Mouse (Mus musculus): Measurements from ENCODE around the gene Neurod2. TPM values are rescaled to one million over a fixed set of nuclear protein-coding genes. Genes with fewer than 3 reads are reported as not detected.

Neurod2 gene
- total and polyA plus RNA-seq, 2 experiments: not detected

- Histone ChIP-seq H3K27ac (replicated peaks; ENCODE audit: insufficient read depth, low read depth, low read length) (no peak overlapping the region), H3K9ac (ENCODE audit: low read depth, low read length) (no peak overlapping the region), H3K79me2 (ENCODE audit: control insufficient read depth, insufficient read depth, low read length) (no peaks in the 10 kb centered on the region), H3K4me1 (ENCODE audit: control insufficient read depth, insufficient read depth, low read length) (no peaks in the 10 kb centered on the region), H3K4me3 (ENCODE audit: insufficient read depth, low read depth, low read length) (no peak overlapping the region), H3K27me3 (ENCODE audit: control insufficient read depth, insufficient read depth, low read length) (peaks cover 41% of the 10 kb centered on the region), H3K36me3 (ENCODE audit: control insufficient read depth, insufficient read depth, low read length) (no peaks in the 10 kb centered on the region)
- TF ChIP-seq CTCF (IDR thresholded peaks at IDR 0.05; ENCODE audit: low read depth, low read length) (no peak), POLR2A (IDR thresholded peaks at IDR 0.05; ENCODE audit: extremely low read depth, insufficient read depth, low read length) (no peak)
- WGBS: 12% methylated on average over 14 of the region's 14 CpGs
- DNase-seq (ENCODE audit: extremely low read depth, low read depth, low spot score): no peak
These were observed 4.1 kb downstream of the Neurod2 start for GRCm38 (mm10) chr11:98325191-98325820.

DNA sequence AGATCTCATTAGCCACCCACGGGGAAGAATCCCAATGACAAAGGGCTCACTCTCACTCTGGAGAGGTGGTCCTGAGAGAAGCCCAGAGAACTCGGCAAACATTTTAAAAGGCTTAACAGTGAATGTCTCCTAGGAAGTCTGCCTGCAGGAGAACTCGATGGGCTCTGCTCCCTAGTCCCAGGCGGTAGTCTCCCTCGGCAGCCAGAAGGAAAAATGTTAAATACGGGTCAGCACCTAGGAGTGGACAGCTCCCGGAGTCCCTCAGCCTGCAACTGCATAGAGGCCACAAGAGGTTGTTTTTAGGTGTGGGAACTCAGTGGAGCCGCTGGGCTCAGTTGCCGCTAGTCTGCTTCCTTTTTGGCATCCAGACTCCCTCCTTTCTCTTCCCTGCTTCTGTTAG lies 5.5 kb downstream of the Neurod2 start:
- no peak overlapping the region for H3K9ac ChIP-seq (ENCODE audit: low read depth, low read length)
- WGBS: 3% methylated on average over 9 of the region's 9 CpGs
- no peak overlapping the region for H3K27ac ChIP-seq (replicated peaks; ENCODE audit: insufficient read depth, low read depth, low read length)
- H3K27me3 ChIP-seq (ENCODE audit: control insufficient read depth, insufficient read depth, low read length): peaks cover 37% of the 10 kb centered on the region
- no peaks in the 10 kb centered on the region for H3K4me1 ChIP-seq (ENCODE audit: control insufficient read depth, insufficient read depth, low read length)
- H3K4me3 ChIP-seq (ENCODE audit: insufficient read depth, low read depth, low read length): no peak overlapping the region
- no peaks in the 10 kb centered on the region for H3K79me2 ChIP-seq (ENCODE audit: control insufficient read depth, insufficient read depth, low read length)
- no peak for DNase-seq (ENCODE audit: extremely low read depth, low read depth, low spot score)
- no peak for TF ChIP-seq POLR2A (IDR thresholded peaks at IDR 0.05; ENCODE audit: extremely low read depth, insufficient read depth, low read length)
- 0 out of 2 replicates have a peak, but pooled peaks have one; percentile 4 for TF ChIP-seq CTCF (IDR thresholded peaks at IDR 0.05; ENCODE audit: low read depth, low read length)
- no peaks in the 10 kb centered on the region for H3K36me3 ChIP-seq (ENCODE audit: control insufficient read depth, insufficient read depth, low read length)

DNA sequence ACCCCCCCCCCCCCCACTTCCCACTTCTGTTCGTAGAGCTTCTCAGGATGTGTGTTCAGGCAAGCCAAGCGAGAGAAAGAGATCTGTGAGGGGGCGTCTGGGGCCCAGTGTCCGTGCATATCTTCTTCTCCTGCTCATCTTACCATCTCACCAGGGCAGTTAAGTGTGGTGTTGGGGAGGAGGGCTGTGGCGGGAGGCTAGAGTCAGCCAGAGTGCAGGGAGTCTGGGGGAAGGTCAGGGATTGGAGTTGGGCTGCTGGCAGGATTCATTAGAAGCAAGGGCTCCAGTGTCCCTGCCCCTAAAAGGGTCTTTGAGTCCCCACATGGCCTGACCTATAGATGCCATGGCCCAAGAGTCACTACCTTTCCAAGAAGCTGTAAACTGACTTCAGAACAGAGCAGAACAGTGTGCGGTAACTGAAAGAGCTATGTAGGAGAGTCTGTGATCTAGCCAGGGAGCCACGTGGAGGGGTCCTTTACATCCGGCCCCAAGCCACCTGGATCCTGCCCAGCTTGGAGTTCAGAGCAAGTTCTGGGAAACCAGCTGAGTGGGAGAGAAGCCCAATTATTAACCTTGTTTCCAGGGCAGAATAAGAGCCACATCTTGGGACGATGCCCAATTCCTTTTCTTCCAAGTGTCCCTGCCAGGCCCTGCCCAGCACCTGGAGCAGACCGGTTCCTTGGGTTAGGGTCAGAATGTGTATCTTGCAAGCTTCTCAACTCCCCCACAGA lies 6.1 kb downstream of the Neurod2 start:
- no peak overlapping the region for H3K27ac ChIP-seq (replicated peaks; ENCODE audit: insufficient read depth, low read depth, low read length)
- no peak for TF ChIP-seq POLR2A (IDR thresholded peaks at IDR 0.05; ENCODE audit: extremely low read depth, insufficient read depth, low read length)
- TF ChIP-seq CTCF (IDR thresholded peaks at IDR 0.05; ENCODE audit: low read depth, low read length): no peak
- no peak for DNase-seq (ENCODE audit: extremely low read depth, low read depth, low spot score)
- no peak overlapping the region for H3K9ac ChIP-seq (ENCODE audit: low read depth, low read length)
- no peaks in the 10 kb centered on the region for H3K79me2 ChIP-seq (ENCODE audit: control insufficient read depth, insufficient read depth, low read length)
- WGBS: 11% methylated on average over 10 of the region's 10 CpGs
- H3K36me3 ChIP-seq (ENCODE audit: control insufficient read depth, insufficient read depth, low read length): no peaks in the 10 kb centered on the region
- H3K4me3 ChIP-seq (ENCODE audit: insufficient read depth, low read depth, low read length): no peak overlapping the region
- H3K27me3 ChIP-seq (ENCODE audit: control insufficient read depth, insufficient read depth, low read length): peaks cover 39% of the 10 kb centered on the region
- no peaks in the 10 kb centered on the region for H3K4me1 ChIP-seq (ENCODE audit: control insufficient read depth, insufficient read depth, low read length)

GRCm38 (mm10) chr11:98322159-98322558 lies 7.3 kb downstream of the Neurod2 start:
- H3K4me1 ChIP-seq (ENCODE audit: control insufficient read depth, insufficient read depth, low read length): no peaks in the 10 kb centered on the region
- TF ChIP-seq POLR2A (IDR thresholded peaks at IDR 0.05; ENCODE audit: extremely low read depth, insufficient read depth, low read length): no peak
- no peak for TF ChIP-seq CTCF (IDR thresholded peaks at IDR 0.05; ENCODE audit: low read depth, low read length)
- no peaks in the 10 kb centered on the region for H3K79me2 ChIP-seq (ENCODE audit: control insufficient read depth, insufficient read depth, low read length)
- no peaks in the 10 kb centered on the region for H3K36me3 ChIP-seq (ENCODE audit: control insufficient read depth, insufficient read depth, low read length)
- no peak overlapping the region for H3K9ac ChIP-seq (ENCODE audit: low read depth, low read length)
- WGBS: 13% methylated on average over 1 of the region's 1 CpGs
- no peak overlapping the region for H3K27ac ChIP-seq (replicated peaks; ENCODE audit: insufficient read depth, low read depth, low read length)
- DNase-seq (ENCODE audit: extremely low read depth, low read depth, low spot score): no peak
- H3K4me3 ChIP-seq (ENCODE audit: insufficient read depth, low read depth, low read length): no peak overlapping the region
- peaks cover 29% of the 10 kb centered on the region for H3K27me3 ChIP-seq (ENCODE audit: control insufficient read depth, insufficient read depth, low read length)

DNA sequence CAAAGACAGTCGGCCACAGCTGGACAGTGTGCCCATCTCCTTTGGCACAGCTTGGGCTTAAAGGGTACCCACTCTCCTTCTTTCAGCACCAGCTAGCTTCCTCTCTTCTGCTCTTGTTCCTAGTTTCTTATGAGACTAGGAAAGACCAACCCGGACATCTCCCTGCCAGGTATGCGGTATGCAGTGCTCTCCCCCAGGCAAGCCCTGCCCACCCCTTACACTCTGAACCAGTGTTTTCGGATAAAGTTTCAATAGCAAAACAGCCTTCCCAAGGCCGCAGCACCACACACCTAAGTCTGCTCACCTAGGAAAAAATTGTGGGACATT lies 7.8 kb downstream of the Neurod2 start:
- Histone ChIP-seq H3K9ac (ENCODE audit: low read depth, low read length) (no peak overlapping the region), H3K36me3 (ENCODE audit: control insufficient read depth, insufficient read depth, low read length) (no peaks in the 10 kb centered on the region), H3K79me2 (ENCODE audit: control insufficient read depth, insufficient read depth, low read length) (no peaks in the 10 kb centered on the region), H3K4me3 (ENCODE audit: insufficient read depth, low read depth, low read length) (no peak overlapping the region), H3K27me3 (ENCODE audit: control insufficient read depth, insufficient read depth, low read length) (peaks cover 27% of the 10 kb centered on the region), H3K27ac (replicated peaks; ENCODE audit: insufficient read depth, low read depth, low read length) (no peak overlapping the region), H3K4me1 (ENCODE audit: control insufficient read depth, insufficient read depth, low read length) (no peaks in the 10 kb centered on the region)
- no peak for DNase-seq (ENCODE audit: extremely low read depth, low read depth, low spot score)
- WGBS: 18% methylated on average over 5 of the region's 5 CpGs
- no peak for TF ChIP-seq POLR2A (IDR thresholded peaks at IDR 0.05; ENCODE audit: extremely low read depth, insufficient read depth, low read length)
- TF ChIP-seq CTCF (IDR thresholded peaks at IDR 0.05; ENCODE audit: low read depth, low read length): no peak
